Mouse (Mus musculus) liver, embryonic 13.5 days (tissue): ENCODE measurements around the gene Hibadh. TPM values are rescaled to one million over a fixed set of nuclear protein-coding genes. Genes with fewer than 3 reads are reported as not detected.

Source experiments
- ATAC-seq: fragments of 200-750 bp; cut with Nextera tagmentation; 2 replicates; pipeline ENCODE4 v1.8.0; 2017; ENCODE audit warnings: low read depth, mild to moderate bottlenecking, moderate number of reproducible peaks, moderate library complexity
- DNase-seq: peaks from one replicate; pipeline ENCODE4 v3.0.0; 2022
- H3K27ac ChIP-seq: fragments of 300-500 bp; sonication (generic); 2 replicates; pipeline ENCODE4 v1.5.1; 2015; ENCODE audit warnings: moderate library complexity, mild to moderate bottlenecking, inconsistent platforms
- H3K27me3 ChIP-seq: fragments of 300-500 bp; sonication (generic); 2 replicates; pipeline ENCODE4 v1.6.1; 2015; ENCODE audit warnings: mild to moderate bottlenecking, inconsistent platforms
- H3K36me3 ChIP-seq: fragments of 300-500 bp; sonication (generic); 2 replicates; pipeline ENCODE4 v1.6.1; 2015; ENCODE audit warnings: mild to moderate bottlenecking, inconsistent platforms
- H3K4me1 ChIP-seq: fragments of 300-500 bp; sonication (generic); replicated peaks from 2 replicates; pipeline ENCODE4 v1.6.1; 2015; ENCODE audit warnings: inconsistent platforms
- H3K4me2 ChIP-seq: fragments of 300-500 bp; sonication (generic); 2 replicates; pipeline ENCODE4 v1.6.1; 2015; ENCODE audit warnings: inconsistent platforms, mild to moderate bottlenecking, moderate library complexity
- H3K4me3 ChIP-seq: fragments of 300-500 bp; sonication (generic); replicated peaks from 2 replicates; pipeline ENCODE4 v1.5.1; 2015; ENCODE audit warnings: mild to moderate bottlenecking, inconsistent platforms
- H3K9ac ChIP-seq: fragments of 300-500 bp; sonication (generic); 2 replicates; pipeline ENCODE4 v1.6.1; 2015; ENCODE audit warnings: mild to moderate bottlenecking, inconsistent platforms
- H3K9me3 ChIP-seq: fragments of 300-500 bp; sonication (generic); replicated peaks from 2 replicates; pipeline ENCODE4 v1.6.1; 2016; ENCODE audit warnings: inconsistent platforms
- WGBS: fragments of 180-500 bp; shearing (Covaris S2); methylation state at CpG from one replicate; pipeline ENCODE4 v1.1.7; 2015; ENCODE audit not compliant: insufficient replicate concordance; 5-methylcytosine and 5-hydroxymethylcytosine counted together
- polyA plus RNA-seq: library from polyadenylated mRNA; unstranded; fragments of >200 nt; fragmentation: Nextera tagmentation; extraction: Ambion mirVana; gene quantifications from 2 replicates; pipeline ENCODE4 v1.2.1, GENCODE M21; 2015

Gene Hibadh
- polyA plus RNA-seq, 1 experiment from 2014 or later, result 61.6 TPM

DNA sequence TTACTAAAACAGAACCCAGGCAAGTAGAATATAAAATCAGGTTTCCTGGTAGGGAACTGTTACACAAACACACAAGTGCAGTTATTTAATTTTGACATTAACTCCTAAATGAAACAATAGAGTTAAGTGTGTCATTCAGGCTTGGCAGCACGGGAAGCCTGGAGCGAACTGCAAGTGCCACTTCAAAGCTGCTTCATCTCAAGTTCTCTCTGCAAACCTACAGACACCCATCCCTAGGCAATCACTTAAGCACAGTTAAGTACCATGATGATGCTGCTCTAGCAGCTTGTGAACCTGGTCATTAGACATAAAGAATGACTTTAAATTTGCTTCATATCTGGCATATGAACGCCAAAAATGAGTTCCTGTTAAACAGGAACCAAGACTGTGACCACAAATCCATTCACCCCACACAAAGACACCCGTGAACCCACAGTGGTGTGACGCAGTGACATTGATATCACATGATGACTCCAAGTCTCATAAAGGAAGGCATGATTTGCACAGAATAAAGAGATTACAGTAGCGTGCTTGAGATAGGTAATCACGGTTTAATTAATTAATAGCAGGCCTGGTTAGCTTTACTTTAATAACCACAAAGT is 33.3 kb downstream of the Hibadh start:
- Histone ChIP-seq H3K36me3 (peaks cover 9% of the 10 kb centered on the region), H3K9me3 (no peaks in the 10 kb centered on the region), H3K4me2 (no peak overlapping the region), H3K4me3 (no peak overlapping the region), H3K9ac (no peak overlapping the region), H3K27ac (no peak overlapping the region), H3K27me3 (no peaks in the 10 kb centered on the region), H3K4me1 (no peaks in the 10 kb centered on the region)
- ATAC-seq (no peak), DNase-seq (no peak)
- 60% methylated on average over 7 of the region's 7 CpGs for WGBS

DNA sequence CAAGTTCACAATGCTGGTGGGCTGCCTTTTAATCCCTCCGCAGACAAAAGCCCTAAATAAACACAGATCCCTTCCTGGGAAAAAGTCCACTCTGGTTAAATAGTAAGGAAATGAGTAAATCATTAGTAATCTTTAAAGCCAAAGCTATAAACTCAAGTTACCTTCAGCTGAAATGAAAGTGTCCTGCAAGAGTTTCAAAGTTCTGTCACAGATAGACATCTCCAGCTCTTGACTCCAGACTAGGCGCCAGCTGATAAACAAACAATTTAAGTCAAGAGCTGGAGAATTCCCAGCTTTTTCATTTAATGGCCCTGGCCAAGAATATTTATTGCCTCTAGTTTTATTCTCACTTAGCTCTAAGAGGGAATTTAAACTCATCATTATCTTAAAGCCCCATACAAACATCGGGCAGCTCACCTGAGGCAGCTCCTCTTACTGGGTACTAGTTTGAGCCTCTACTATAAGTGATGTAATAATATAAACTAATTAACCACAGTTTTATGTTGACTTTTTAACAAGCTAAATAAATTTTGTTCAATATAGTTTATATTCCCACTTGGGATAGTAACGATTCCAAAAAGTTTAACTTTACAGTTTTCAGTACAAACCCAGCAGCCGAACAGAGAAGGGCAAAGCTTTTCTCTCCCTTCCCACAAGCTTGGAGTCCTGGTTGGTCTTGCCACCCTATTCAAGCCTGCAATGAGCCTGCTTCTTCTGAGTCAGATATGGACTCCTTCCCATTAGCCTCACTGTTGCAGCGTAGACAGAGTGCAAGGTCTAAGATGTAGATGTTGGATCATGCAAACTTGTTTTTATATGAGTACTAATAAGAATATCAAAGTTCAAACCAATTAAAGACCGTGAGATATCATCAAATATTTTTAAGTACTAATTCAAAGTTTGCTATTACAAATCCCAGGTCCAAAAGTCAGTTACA is 38.2 kb downstream of the Hibadh start:
- no peak overlapping the region for H3K4me2 ChIP-seq
- H3K9ac ChIP-seq, result no peak overlapping the region
- no peaks in the 10 kb centered on the region for H3K9me3 ChIP-seq
- no peaks in the 10 kb centered on the region for H3K36me3 ChIP-seq
- WGBS, result 69% methylated on average over 7 of the region's 7 CpGs
- DNase-seq, result no peak
- no peak for ATAC-seq
- H3K4me3 ChIP-seq, result no peak overlapping the region
- no peaks in the 10 kb centered on the region; the same call in 1 of the 2 replicates for H3K4me1 ChIP-seq
- H3K27ac ChIP-seq, result no peak overlapping the region
- no peaks in the 10 kb centered on the region for H3K27me3 ChIP-seq

DNA sequence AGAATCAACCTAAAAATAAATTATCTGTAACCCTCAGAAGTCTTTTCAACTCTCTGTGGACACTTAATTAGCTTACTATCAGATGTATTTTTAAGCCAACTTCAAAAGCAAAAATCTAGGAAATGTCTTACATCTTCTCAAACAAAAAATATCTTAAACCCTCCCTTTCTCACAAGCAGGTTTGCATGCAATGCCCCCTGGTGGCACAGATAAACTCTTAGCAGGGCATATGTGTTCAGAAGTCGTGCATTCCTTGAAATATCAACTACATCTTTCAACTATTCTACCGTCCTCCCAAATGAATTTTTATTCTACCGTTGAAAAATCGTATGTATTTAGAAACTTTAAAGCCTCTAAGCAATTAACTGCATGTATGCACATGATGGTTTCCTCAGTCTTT is 39.1 kb downstream of the Hibadh start:
- 44% methylated on average over 4 of the region's 4 CpGs for WGBS
- no peaks in the 10 kb centered on the region; the same call in 1 of the 2 replicates for H3K4me1 ChIP-seq
- H3K36me3 ChIP-seq, result no peaks in the 10 kb centered on the region
- no peak for ATAC-seq
- H3K4me3 ChIP-seq, result no peak overlapping the region
- DNase-seq, result no peak
- no peak overlapping the region for H3K9ac ChIP-seq
- H3K27me3 ChIP-seq, result no peaks in the 10 kb centered on the region
- no peaks in the 10 kb centered on the region for H3K9me3 ChIP-seq
- H3K4me2 ChIP-seq, result no peak overlapping the region
- no peak overlapping the region for H3K27ac ChIP-seq

DNA sequence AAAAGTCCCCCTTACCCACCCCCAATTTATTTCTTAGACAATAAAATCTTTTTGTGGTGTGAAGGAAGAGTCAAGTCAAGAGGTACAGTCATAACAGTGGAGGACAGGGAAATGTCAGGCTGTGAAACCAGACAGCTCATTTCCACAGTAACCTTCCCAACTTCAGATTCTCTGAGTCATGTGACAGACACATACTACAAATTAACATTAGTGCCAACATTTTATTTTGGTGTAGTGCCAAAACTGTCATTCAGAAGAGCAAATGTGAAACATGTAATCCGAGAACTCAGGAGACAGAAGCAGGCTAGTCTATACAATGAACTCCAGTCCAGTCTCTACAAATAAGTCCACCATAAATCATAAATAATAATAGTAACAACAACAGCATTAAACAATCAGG is 45.4 kb downstream of the Hibadh start:
- H3K4me1 ChIP-seq, result no peaks in the 10 kb centered on the region
- no peaks in the 10 kb centered on the region for H3K27me3 ChIP-seq
- DNase-seq (no peak), ATAC-seq (no peak)
- H3K4me2 ChIP-seq, result no peak overlapping the region
- no peak overlapping the region for H3K9ac ChIP-seq
- 76% methylated on average over 1 of the region's 1 CpGs for WGBS
- no peak overlapping the region for H3K27ac ChIP-seq
- H3K9me3 ChIP-seq, result no peaks in the 10 kb centered on the region
- H3K4me3 ChIP-seq, result no peak overlapping the region
- no peaks in the 10 kb centered on the region for H3K36me3 ChIP-seq

DNA sequence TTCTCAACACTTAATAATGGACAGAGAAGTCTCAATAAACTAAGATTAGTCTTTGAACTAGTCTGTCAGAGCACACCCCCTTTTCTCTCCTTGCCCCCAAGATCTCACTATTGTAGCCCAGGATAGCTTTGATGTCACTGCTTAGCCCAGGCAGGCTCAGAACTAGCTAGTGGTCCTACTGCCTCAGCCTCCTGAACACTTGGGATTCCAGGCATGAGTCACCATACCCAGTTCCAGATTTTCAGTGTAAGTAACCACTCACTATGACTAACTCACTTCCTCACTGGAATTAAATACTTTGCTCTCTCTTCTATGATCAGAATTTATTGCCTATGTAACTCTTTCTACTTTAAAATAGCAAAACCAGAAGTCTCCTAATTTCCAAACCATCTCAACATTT is 53.6 kb downstream of the Hibadh start:
- Histone ChIP-seq H3K4me2 (no peak overlapping the region), H3K4me1 (no peaks in the 10 kb centered on the region), H3K4me3 (no peak overlapping the region), H3K9me3 (no peaks in the 10 kb centered on the region), H3K36me3 (peaks cover 7% of the 10 kb centered on the region; the same call in 1 of the 2 replicates), H3K9ac (no peak overlapping the region), H3K27ac (no peak overlapping the region), H3K27me3 (no peaks in the 10 kb centered on the region)
- no peak for DNase-seq
- ATAC-seq, result no peak

DNA sequence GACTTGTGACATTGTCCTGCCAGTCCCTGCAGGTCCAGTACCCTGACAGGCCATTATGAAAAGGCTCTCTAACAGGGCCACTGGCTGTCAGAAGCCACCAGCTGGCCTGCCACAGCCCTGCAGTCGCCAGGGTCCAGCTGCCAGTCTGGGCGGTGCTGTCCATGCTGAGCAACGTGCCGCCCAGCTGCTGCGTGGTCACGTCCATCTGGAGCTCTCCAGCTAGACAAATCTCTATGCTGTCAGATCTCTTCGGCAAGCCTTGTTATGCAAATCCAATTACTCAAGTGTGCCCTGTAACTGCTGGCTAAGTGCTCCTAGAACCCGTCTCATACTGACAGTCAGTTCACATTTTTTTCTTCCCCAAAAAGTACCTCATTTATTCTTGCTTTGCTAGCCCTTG is 55.8 kb downstream of the Hibadh start:
- no peak for ATAC-seq
- no peaks in the 10 kb centered on the region for H3K9me3 ChIP-seq
- DNase-seq, result no peak
- H3K36me3 ChIP-seq, result peaks cover 7% of the 10 kb centered on the region; the same call in 1 of the 2 replicates
- 67% methylated on average over 8 of the region's 8 CpGs for WGBS
- no peak overlapping the region for H3K4me2 ChIP-seq
- no peak overlapping the region for H3K27ac ChIP-seq
- no peak overlapping the region for H3K9ac ChIP-seq
- no peaks in the 10 kb centered on the region for H3K4me1 ChIP-seq
- H3K4me3 ChIP-seq, result no peak overlapping the region
- H3K27me3 ChIP-seq, result no peaks in the 10 kb centered on the region

DNA sequence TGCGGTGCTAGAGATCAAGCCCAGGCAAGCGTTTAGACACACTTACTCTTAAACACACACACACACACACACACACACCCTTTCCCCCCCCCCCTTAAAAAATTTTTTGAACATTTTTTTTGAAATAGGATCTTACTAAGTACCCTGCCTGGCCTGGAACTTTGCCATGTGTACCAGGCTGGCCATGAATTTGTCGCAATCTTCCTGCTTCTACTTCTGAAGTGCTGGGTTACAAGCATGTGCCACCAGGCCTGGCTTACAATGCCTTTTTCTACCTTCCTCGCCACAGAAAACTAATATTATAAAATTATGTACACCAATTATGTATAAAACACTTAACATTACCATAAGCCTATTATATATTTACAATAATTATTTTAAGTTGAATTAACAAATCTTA is 59.1 kb downstream of the Hibadh start:
- ATAC-seq, result no peak

DNA sequence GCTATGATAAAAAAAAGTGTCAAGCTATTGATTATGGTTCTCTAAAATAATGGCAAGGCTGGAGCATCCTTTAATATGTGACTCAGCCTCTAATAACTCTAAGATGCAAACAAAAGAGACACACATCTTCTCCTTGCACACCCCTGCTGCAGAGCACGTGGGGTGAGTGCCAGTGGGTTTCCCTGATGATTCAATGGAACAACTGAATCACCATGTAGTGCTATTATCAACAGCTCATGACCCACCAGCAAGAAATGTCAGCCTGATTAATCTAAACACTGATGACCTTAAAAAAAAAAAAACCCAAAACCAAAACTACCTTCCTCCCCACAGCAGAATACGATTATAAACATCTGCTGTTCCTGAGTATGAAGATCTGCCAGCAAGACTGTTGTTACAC is 61.9 kb downstream of the Hibadh start:
- Histone ChIP-seq H3K4me3 (no peak overlapping the region), H3K9me3 (no peaks in the 10 kb centered on the region), H3K27ac (no peak overlapping the region), H3K9ac (no peak overlapping the region), H3K27me3 (no peaks in the 10 kb centered on the region), H3K4me1 (no peaks in the 10 kb centered on the region), H3K4me2 (no peak overlapping the region), H3K36me3 (no peaks in the 10 kb centered on the region)
- ATAC-seq (no peak), DNase-seq (no peak)
- WGBS, result 51% methylated on average over 2 of the region's 2 CpGs

More for the DNA sequence above, 59.1 kb downstream of the Hibadh start:
- no peak overlapping the region for H3K4me2 ChIP-seq
- 77% methylated on average over 4 of the region's 4 CpGs for WGBS
- no peaks in the 10 kb centered on the region for H3K4me1 ChIP-seq
- DNase-seq, result no peak
- H3K27me3 ChIP-seq, result no peaks in the 10 kb centered on the region
- no peak overlapping the region for H3K27ac ChIP-seq
- no peak overlapping the region for H3K4me3 ChIP-seq
- H3K36me3 ChIP-seq, result no peaks in the 10 kb centered on the region
- H3K9me3 ChIP-seq, result no peaks in the 10 kb centered on the region
- no peak overlapping the region for H3K9ac ChIP-seq

DNA sequence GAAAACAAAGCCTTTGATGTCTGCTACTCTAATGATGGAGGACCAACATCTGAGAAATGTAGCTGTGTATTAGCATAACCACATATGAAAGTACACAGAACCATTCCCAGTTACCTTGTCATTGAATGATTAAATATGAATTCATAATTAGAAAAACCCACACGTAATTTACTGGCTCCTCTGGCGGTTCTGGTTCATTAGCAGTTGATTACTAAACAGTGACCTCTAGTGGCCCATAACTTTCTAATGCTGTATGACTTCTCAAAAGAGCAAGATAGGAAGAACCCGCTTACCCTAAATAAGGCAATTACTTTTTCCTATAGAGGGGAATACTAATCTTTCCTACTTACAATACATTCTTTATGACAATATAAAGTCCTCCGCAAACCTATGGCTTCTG is 62.9 kb downstream of the Hibadh start:
- Histone ChIP-seq H3K4me1 (no peaks in the 10 kb centered on the region), H3K27me3 (no peaks in the 10 kb centered on the region), H3K9me3 (no peaks in the 10 kb centered on the region), H3K9ac (no peak overlapping the region), H3K27ac (no peak overlapping the region), H3K4me2 (no peak overlapping the region), H3K36me3 (no peaks in the 10 kb centered on the region), H3K4me3 (no peak overlapping the region)
- no peak for DNase-seq
- 38% methylated on average over 4 of the region's 4 CpGs for WGBS
- no peak for ATAC-seq

DNA sequence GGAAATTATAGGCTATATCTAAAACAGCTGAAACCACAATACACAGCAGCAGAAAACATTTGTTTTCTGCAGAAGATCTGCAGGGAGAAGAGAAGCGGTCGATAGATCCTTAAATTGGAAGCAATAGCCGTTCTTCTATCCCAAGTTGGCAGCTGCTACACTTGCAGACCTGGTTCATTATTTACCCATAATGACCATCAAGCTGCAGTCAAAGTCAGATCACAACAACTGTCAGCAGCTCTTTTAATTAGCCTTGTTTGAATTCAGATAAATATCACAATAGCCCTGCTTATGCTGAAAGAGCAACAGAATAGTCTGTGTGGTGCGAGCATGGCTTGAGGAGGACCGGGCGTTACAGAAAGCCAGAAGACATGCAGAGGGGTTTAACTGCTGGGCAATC is 71.5 kb downstream of the Hibadh start:
- ATAC-seq (no peak), DNase-seq (no peak)
- Histone ChIP-seq H3K36me3 (no peaks in the 10 kb centered on the region), H3K27me3 (no peaks in the 10 kb centered on the region), H3K4me2 (no peak overlapping the region), H3K4me1 (peaks cover 9% of the 10 kb centered on the region), H3K9ac (no peak overlapping the region), H3K27ac (no peak overlapping the region), H3K4me3 (no peak overlapping the region), H3K9me3 (no peaks in the 10 kb centered on the region)
- WGBS, result 90% methylated on average over 6 of the region's 6 CpGs

DNA sequence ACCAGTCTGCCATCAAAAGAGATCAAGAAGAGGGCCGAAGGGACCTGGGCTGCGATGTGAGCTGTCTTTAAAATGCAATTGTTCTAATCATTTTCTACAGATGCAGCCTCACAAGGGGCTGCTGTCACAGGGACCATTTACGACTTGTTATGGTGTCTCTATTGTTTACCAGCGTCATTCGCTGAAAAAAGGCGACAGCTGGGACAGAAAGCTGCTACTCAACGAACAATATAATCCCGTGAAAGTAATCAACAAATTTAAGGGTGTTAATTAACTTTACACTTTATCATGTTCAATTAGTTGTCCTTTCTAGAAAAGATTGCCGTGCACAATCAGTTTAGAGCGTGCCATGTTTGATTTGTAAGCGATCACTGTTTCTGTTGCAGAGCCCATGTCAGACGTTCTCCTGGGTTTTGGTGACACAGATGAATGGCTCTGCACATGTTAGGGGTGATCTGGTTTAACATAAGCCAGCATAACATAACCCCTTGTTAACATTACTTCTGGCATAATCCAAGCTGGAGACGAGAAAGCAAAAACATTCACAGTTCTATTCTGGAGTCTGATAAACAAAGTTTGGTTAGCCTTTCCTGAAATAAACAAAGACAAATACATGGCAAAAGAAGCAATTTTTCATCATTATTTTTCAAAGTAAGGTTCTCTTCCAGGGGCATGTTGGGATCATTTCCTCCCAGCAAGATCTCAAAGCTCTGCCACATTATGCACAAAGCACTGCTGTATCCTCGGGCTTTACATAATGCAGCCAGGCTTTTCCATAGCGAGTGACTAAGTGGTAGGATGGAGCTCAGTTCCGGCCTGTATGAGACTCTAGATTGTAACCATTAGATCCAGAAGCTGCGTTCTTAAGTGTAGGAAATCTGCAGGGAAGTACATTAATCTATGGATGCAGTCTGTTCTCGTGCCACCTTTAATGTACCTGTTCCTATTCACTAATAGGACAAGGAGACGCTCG is 72.6 kb downstream of the Hibadh start:
- no peak overlapping the region for H3K4me2 ChIP-seq
- H3K4me1 ChIP-seq, result peaks cover 16% of the 10 kb centered on the region
- no peaks in the 10 kb centered on the region for H3K36me3 ChIP-seq
- no peak overlapping the region for H3K9ac ChIP-seq
- 72% methylated on average over 20 of the region's 20 CpGs for WGBS
- H3K9me3 ChIP-seq, result no peaks in the 10 kb centered on the region
- ATAC-seq, result no peak
- H3K27ac ChIP-seq, result no peak overlapping the region
- H3K4me3 ChIP-seq, result no peak overlapping the region
- no peak for DNase-seq
- H3K27me3 ChIP-seq, result no peaks in the 10 kb centered on the region
